Mouse (Mus musculus): ENCODE measurements around the gene Pla2r1. TPM values are rescaled to one million over a fixed set of nuclear protein-coding genes. Genes with fewer than 3 reads are reported as not detected.
A peak's percentile ranks its signal among the peaks of the same experiment; 100 is the strongest.

The Pla2r1 gene
- polyA plus RNA-seq, 1 experiment from 2014 or later: 0.88 TPM

DNA sequence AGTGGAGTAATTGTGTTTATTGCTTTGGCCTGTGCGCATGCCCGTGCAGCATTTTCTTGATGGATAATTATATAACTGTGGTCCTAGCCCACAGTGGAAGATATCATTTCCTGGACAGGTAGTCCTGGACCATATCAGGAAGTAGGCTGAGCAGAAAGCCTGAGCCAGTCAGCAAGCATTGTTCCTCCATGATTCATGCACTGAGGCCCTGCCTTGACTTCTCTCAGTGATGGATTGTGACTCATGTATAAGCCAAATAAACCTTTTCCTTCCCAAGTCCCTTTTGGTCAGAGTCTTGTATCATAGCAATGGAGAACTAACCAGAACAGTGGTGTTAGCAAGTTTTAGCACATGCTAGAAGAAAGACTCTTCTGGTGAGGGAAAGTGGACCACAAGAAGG is 3.3 kb downstream of the Pla2r1 start:
- Histone ChIP-seq H3K9me3 (ENCODE audit: control insufficient read depth, low read length) (no peaks in the 10 kb centered on the region), H3K4me1 (replicated peaks; ENCODE audit: control insufficient read depth, insufficient read depth, low read length) (no peaks in the 10 kb centered on the region), H3K4me3 (ENCODE audit: low read depth, low read length) (no peak overlapping the region), H3K27me3 (ENCODE audit: control insufficient read depth, insufficient read depth, low read length) (no peaks in the 10 kb centered on the region), H3K36me3 (ENCODE audit: control insufficient read depth, insufficient read depth, low read length) (no peaks in the 10 kb centered on the region), H3K4me2 (replicated peaks; ENCODE audit: low read depth, low read length) (no peak overlapping the region), H3K9ac (ENCODE audit: low read depth, low read length) (no peak overlapping the region), H3K27ac (ENCODE audit: low read depth, low read length) (no peak overlapping the region)
- ATAC-seq (ENCODE audit: low FRiP score) (no peak), DNase-seq (ENCODE audit: low spot score) (no peak)
- WGBS: 91% methylated on average over 2 of the region's 2 CpGs

- Histone ChIP-seq H3K4me2 (replicated peaks; ENCODE audit: low read depth, low read length) (no peak overlapping the region), H3K9ac (ENCODE audit: low read depth, low read length) (no peak overlapping the region), H3K4me1 (replicated peaks; ENCODE audit: control insufficient read depth, insufficient read depth, low read length) (no peaks in the 10 kb centered on the region), H3K27ac (ENCODE audit: low read depth, low read length) (no peak overlapping the region), H3K9me3 (ENCODE audit: control insufficient read depth, low read length) (no peaks in the 10 kb centered on the region), H3K36me3 (ENCODE audit: control insufficient read depth, insufficient read depth, low read length) (no peaks in the 10 kb centered on the region), H3K4me3 (ENCODE audit: low read depth, low read length) (no peak overlapping the region), H3K27me3 (ENCODE audit: control insufficient read depth, insufficient read depth, low read length) (no peaks in the 10 kb centered on the region)
- no peak for DNase-seq (ENCODE audit: low spot score)
- 90% methylated on average over 4 of the region's 4 CpGs for WGBS
- ATAC-seq (ENCODE audit: low FRiP score): no peak
These were observed 7.0 kb downstream of the Pla2r1 start for GRCm38 (mm10) chr2:60546082-60546481.

DNA sequence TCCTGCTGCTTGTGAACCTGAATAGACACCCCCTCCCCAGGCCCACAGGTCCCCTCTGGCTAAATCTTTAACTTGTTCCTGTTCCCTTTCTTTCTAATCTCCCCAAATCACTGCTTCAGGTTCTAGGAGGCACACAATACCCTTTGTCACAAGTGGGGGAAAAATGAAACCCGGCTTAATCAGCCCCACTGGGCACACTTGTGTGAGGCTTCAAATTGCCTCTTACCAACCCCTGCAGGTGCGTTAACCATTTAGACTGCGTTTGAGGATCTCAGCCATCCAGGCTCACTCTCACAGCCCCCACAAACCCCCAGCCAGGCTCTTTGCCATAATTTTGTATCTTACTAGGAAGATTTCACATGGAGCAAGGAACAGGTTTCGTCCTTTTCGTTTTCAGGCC is 9.1 kb downstream of the Pla2r1 start:
- no peak overlapping the region for H3K4me3 ChIP-seq (ENCODE audit: low read depth, low read length)
- H3K27ac ChIP-seq (ENCODE audit: low read depth, low read length): no peak overlapping the region
- H3K27me3 ChIP-seq (ENCODE audit: control insufficient read depth, insufficient read depth, low read length): no peaks in the 10 kb centered on the region
- no peaks in the 10 kb centered on the region for H3K9me3 ChIP-seq (ENCODE audit: control insufficient read depth, low read length)
- H3K36me3 ChIP-seq (ENCODE audit: control insufficient read depth, insufficient read depth, low read length): no peaks in the 10 kb centered on the region
- DNase-seq (ENCODE audit: low spot score): no peak
- no peak overlapping the region for H3K4me2 ChIP-seq (replicated peaks; ENCODE audit: low read depth, low read length)
- no peak overlapping the region for H3K9ac ChIP-seq (ENCODE audit: low read depth, low read length)
- no peak for ATAC-seq (ENCODE audit: low FRiP score)
- H3K4me1 ChIP-seq (replicated peaks; ENCODE audit: control insufficient read depth, insufficient read depth, low read length): no peaks in the 10 kb centered on the region
- 66% methylated on average over 5 of the region's 5 CpGs for WGBS

GRCm38 (mm10) chr2:60541745-60542144 is 11.4 kb downstream of the Pla2r1 start:
- no peak overlapping the region for H3K4me3 ChIP-seq (ENCODE audit: low read depth, low read length)
- no peak overlapping the region for H3K4me2 ChIP-seq (replicated peaks; ENCODE audit: low read depth, low read length)
- no peaks in the 10 kb centered on the region for H3K4me1 ChIP-seq (replicated peaks; ENCODE audit: control insufficient read depth, insufficient read depth, low read length)
- no peak overlapping the region for H3K9ac ChIP-seq (ENCODE audit: low read depth, low read length)
- no peaks in the 10 kb centered on the region for H3K9me3 ChIP-seq (ENCODE audit: control insufficient read depth, low read length)
- H3K27ac ChIP-seq (ENCODE audit: low read depth, low read length): no peak overlapping the region
- WGBS: 56% methylated on average over 5 of the region's 5 CpGs
- ATAC-seq (ENCODE audit: low FRiP score) (no peak), DNase-seq (ENCODE audit: low spot score) (no peak)
- H3K27me3 ChIP-seq (ENCODE audit: control insufficient read depth, insufficient read depth, low read length): no peaks in the 10 kb centered on the region
- H3K36me3 ChIP-seq (ENCODE audit: control insufficient read depth, insufficient read depth, low read length): no peaks in the 10 kb centered on the region

GRCm38 (mm10) chr2:60540346-60540745 is 12.8 kb downstream of the Pla2r1 start:
- no peaks in the 10 kb centered on the region for H3K27me3 ChIP-seq (ENCODE audit: control insufficient read depth, insufficient read depth, low read length)
- 91% methylated on average over 8 of the region's 8 CpGs for WGBS

DNA sequence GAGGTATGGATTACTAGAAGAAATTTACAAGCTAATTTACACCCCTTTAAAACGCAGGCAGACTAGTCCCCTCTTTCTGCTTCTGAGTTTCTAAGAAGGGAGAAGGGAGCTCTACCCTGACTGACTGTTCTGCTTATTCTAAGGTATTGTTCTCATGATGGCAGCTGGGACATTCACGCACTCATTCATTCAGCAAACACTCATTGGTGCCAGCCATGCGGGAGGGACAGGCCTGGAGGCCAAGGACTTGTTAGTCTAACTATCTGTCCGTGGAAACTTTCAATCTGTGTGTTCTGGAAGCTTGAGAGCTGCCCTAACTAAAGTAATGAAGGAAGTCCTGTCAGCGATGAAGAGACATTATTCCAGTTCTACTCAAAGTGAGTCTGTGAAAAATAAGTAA is 14.4 kb downstream of the Pla2r1 start:
- Histone ChIP-seq H3K27me3 (ENCODE audit: control insufficient read depth, insufficient read depth, low read length) (no peaks in the 10 kb centered on the region), H3K36me3 (ENCODE audit: control insufficient read depth, insufficient read depth, low read length) (no peaks in the 10 kb centered on the region), H3K9me3 (ENCODE audit: control insufficient read depth, low read length) (no peaks in the 10 kb centered on the region), H3K4me2 (replicated peaks; ENCODE audit: low read depth, low read length) (no peak overlapping the region), H3K4me1 (replicated peaks; ENCODE audit: control insufficient read depth, insufficient read depth, low read length) (no peaks in the 10 kb centered on the region), H3K4me3 (ENCODE audit: low read depth, low read length) (no peak overlapping the region), H3K9ac (ENCODE audit: low read depth, low read length) (no peak overlapping the region), H3K27ac (ENCODE audit: low read depth, low read length) (no peak overlapping the region)
- no peak for DNase-seq (ENCODE audit: low spot score)
- 65% methylated on average over 5 of the region's 5 CpGs for WGBS
- ATAC-seq (ENCODE audit: low FRiP score): 0 out of 2 replicates have a peak, but pooled peaks have one; percentile 22

More at GRCm38 (mm10) chr2:60540346-60540745, 12.8 kb downstream of the Pla2r1 start:
- no peak overlapping the region for H3K27ac ChIP-seq (ENCODE audit: low read depth, low read length)
- H3K9me3 ChIP-seq (ENCODE audit: control insufficient read depth, low read length): no peaks in the 10 kb centered on the region
- H3K4me2 ChIP-seq (replicated peaks; ENCODE audit: low read depth, low read length): no peak overlapping the region
- no peak overlapping the region for H3K4me3 ChIP-seq (ENCODE audit: low read depth, low read length)
- H3K36me3 ChIP-seq (ENCODE audit: control insufficient read depth, insufficient read depth, low read length): no peaks in the 10 kb centered on the region
- ATAC-seq (ENCODE audit: low FRiP score) (no peak), DNase-seq (ENCODE audit: low spot score) (no peak)
- H3K9ac ChIP-seq (ENCODE audit: low read depth, low read length): no peak overlapping the region
- no peaks in the 10 kb centered on the region for H3K4me1 ChIP-seq (replicated peaks; ENCODE audit: control insufficient read depth, insufficient read depth, low read length)

- H3K27ac ChIP-seq (ENCODE audit: low read depth, low read length): no peak overlapping the region
- no peaks in the 10 kb centered on the region for H3K9me3 ChIP-seq (ENCODE audit: control insufficient read depth, low read length)
- no peak overlapping the region for H3K9ac ChIP-seq (ENCODE audit: low read depth, low read length)
- ATAC-seq (ENCODE audit: low FRiP score) (peak; percentile 74), DNase-seq (ENCODE audit: low spot score) (peak; percentile 31)
- H3K36me3 ChIP-seq (ENCODE audit: control insufficient read depth, insufficient read depth, low read length): no peaks in the 10 kb centered on the region
- H3K4me3 ChIP-seq (ENCODE audit: low read depth, low read length): no peak overlapping the region
- H3K4me2 ChIP-seq (replicated peaks; ENCODE audit: low read depth, low read length): no peak overlapping the region
- H3K27me3 ChIP-seq (ENCODE audit: control insufficient read depth, insufficient read depth, low read length): no peaks in the 10 kb centered on the region
- 55% methylated on average over 4 of the region's 4 CpGs for WGBS
- no peaks in the 10 kb centered on the region for H3K4me1 ChIP-seq (replicated peaks; ENCODE audit: control insufficient read depth, insufficient read depth, low read length)
These were observed 14.8 kb downstream of the Pla2r1 start for GRCm38 (mm10) chr2:60538274-60538673.

GRCm38 (mm10) chr2:60534755-60535154 is 18.4 kb downstream of the Pla2r1 start:
- DNase-seq (ENCODE audit: low spot score): no peak
- ATAC-seq (ENCODE audit: low FRiP score): no peak

DNA sequence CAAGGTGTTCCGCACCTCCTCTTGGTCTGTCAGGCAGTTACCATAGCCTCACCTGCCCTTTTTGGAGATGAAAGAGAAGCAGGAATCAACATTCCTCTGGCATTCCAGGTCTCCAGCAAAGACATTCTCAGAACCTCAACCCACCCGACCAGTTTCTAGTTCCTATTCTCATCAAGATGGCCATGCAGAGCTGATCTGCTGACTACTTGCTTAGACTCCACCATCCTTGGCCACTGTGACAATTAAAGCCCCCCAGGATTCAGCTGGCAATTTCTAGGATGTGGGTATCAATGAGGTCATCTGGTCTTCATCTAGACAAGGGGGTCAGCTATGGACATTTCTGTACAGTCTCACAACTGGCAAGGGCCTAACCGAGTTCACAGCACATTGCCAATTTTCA is 20.1 kb downstream of the Pla2r1 start:
- H3K9ac ChIP-seq (ENCODE audit: low read depth, low read length): no peak overlapping the region
- H3K27ac ChIP-seq (ENCODE audit: low read depth, low read length): no peak overlapping the region
- no peaks in the 10 kb centered on the region for H3K9me3 ChIP-seq (ENCODE audit: control insufficient read depth, low read length)
- no peak overlapping the region for H3K4me3 ChIP-seq (ENCODE audit: low read depth, low read length)
- DNase-seq (ENCODE audit: low spot score) (no peak), ATAC-seq (ENCODE audit: low FRiP score) (no peak)
- no peak overlapping the region for H3K4me2 ChIP-seq (replicated peaks; ENCODE audit: low read depth, low read length)
- no peaks in the 10 kb centered on the region for H3K4me1 ChIP-seq (replicated peaks; ENCODE audit: control insufficient read depth, insufficient read depth, low read length)
- H3K27me3 ChIP-seq (ENCODE audit: control insufficient read depth, insufficient read depth, low read length): no peaks in the 10 kb centered on the region
- no peaks in the 10 kb centered on the region for H3K36me3 ChIP-seq (ENCODE audit: control insufficient read depth, insufficient read depth, low read length)
- WGBS: 90% methylated on average over 3 of the region's 3 CpGs

More at GRCm38 (mm10) chr2:60534755-60535154, 18.4 kb downstream of the Pla2r1 start:
- no peak overlapping the region for H3K9ac ChIP-seq (ENCODE audit: low read depth, low read length)
- H3K9me3 ChIP-seq (ENCODE audit: control insufficient read depth, low read length): no peaks in the 10 kb centered on the region
- no peak overlapping the region for H3K4me3 ChIP-seq (ENCODE audit: low read depth, low read length)
- H3K36me3 ChIP-seq (ENCODE audit: control insufficient read depth, insufficient read depth, low read length): no peaks in the 10 kb centered on the region
- 87% methylated on average over 8 of the region's 8 CpGs for WGBS
- no peaks in the 10 kb centered on the region for H3K27me3 ChIP-seq (ENCODE audit: control insufficient read depth, insufficient read depth, low read length)
- no peaks in the 10 kb centered on the region for H3K4me1 ChIP-seq (replicated peaks; ENCODE audit: control insufficient read depth, insufficient read depth, low read length)
- no peak overlapping the region for H3K27ac ChIP-seq (ENCODE audit: low read depth, low read length)
- no peak overlapping the region for H3K4me2 ChIP-seq (replicated peaks; ENCODE audit: low read depth, low read length)
